Mouse (Mus musculus): Measurements from ENCODE around the gene Olfr573-ps1. TPM values are rescaled to one million over a fixed set of nuclear protein-coding genes. Genes with fewer than 3 reads are reported as not detected.

Olfr573-ps1 gene
- polyA plus RNA-seq, 1 experiment: not detected

DNA sequence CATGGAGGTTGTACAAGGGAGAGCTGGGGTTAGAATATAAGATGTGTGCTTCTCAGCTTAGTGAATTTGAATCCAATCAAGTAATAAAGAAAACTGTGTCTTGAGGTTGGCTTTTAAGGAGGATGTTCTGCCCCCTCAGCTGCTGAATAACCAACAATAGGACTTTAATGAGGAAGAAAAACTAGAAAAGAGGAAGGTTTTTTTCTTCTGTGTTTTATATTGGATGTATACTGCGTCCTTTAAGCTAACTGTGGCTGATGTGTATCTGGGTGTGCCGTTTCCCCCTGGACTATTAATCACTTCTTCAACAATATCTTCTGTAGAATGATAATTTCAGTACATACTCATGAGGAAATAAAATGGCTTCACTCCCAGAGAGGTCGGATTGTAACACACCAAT is 15.3 kb downstream of the Olfr573-ps1 start:
- no peaks in the 10 kb centered on the region for H3K79me2 ChIP-seq (ENCODE audit: control insufficient read depth, insufficient read depth)
- TF ChIP-seq CEBPB (IDR thresholded peaks at IDR 0.05; ENCODE audit: insufficient read depth, poor library complexity, severe bottlenecking): no peak
- no peak for TF ChIP-seq E2F4 (IDR thresholded peaks at IDR 0.05; ENCODE audit: insufficient read depth)
- no peak for TF ChIP-seq POLR2AphosphoS2 (IDR thresholded peaks at IDR 0.05; ENCODE audit: insufficient read length, low read depth)
- TF ChIP-seq TCF12 (IDR thresholded peaks at IDR 0.05; ENCODE audit: insufficient read depth, poor library complexity, severe bottlenecking): no peak
- TF ChIP-seq MAX (IDR thresholded peaks at IDR 0.05; ENCODE audit: low read depth): no peak
- TF ChIP-seq POLR2A (IDR thresholded peaks at IDR 0.05; ENCODE audit: insufficient read length, low read depth): no peak
- no peak for TF ChIP-seq REST (IDR thresholded peaks at IDR 0.05; ENCODE audit: insufficient read depth, insufficient read length)
- TF ChIP-seq MYOD1 (IDR thresholded peaks at IDR 0.05; ENCODE audit: control insufficient read depth in 1 of 3, insufficient read length in 2 of 3, low read depth in 2 of 3): no peak
- TF ChIP-seq MYOG (IDR thresholded peaks at IDR 0.05; ENCODE audit: control insufficient read depth in 1 of 3, insufficient read depth in 1 of 3, insufficient read length in 2 of 3, low read depth in 2 of 3): no peak
- no peak for TF ChIP-seq TCF3 (IDR thresholded peaks at IDR 0.05; ENCODE audit: insufficient read length, low read depth)
- no peak for TF ChIP-seq USF1 (IDR thresholded peaks at IDR 0.05; ENCODE audit: low read depth)
- TF ChIP-seq SRF (IDR thresholded peaks at IDR 0.05; ENCODE audit: control insufficient read depth, insufficient read length, low read depth): no peak

DNA sequence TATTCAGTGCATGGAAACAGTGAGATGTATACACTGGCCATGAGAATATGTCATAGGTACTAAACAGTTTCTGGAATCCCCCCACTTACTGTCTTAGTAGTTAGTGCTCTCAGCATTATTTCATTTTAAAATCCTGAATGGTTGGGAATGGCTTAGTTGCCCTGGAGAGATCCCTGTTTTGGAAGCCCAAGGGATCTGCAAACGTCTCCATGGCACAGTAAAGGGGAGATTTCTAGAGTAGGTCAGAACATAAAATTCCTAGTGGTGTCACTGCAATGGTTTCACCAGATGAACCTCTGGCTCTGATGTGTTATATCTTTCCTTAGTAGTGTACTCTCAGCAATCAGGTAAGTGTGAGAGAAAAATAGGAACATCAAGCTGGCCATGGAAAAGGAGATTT is 18.3 kb downstream of the Olfr573-ps1 start, which contains the start of gene Olfr572:
Gene Olfr572, plus strand, starts transcription at position 301 of the 400 bp plus-strand sequence.
- Histone ChIP-seq H3K27me3 (ENCODE audit: control insufficient read depth, insufficient read depth, insufficient read length) (no peaks in the 10 kb centered on the region), H3K4me3 (no peak within 1 kb of the TSS), H3K4me2 (ENCODE audit: low read depth) (no peak within 1 kb of the TSS), H3K36me3 (ENCODE audit: control insufficient read depth, insufficient read depth) (no peaks in the 10 kb centered on the region), H3ac (ENCODE audit: control insufficient read depth, insufficient read length) (no peak within 1 kb of the TSS), H3K79me2 (ENCODE audit: control insufficient read depth, insufficient read depth) (no peaks in the 10 kb centered on the region)
- no peak for TF ChIP-seq POLR2AphosphoS2 (IDR thresholded peaks at IDR 0.05; ENCODE audit: insufficient read length, low read depth)
- no peak for TF ChIP-seq MYOG (IDR thresholded peaks at IDR 0.05; ENCODE audit: control insufficient read depth in 1 of 3, insufficient read depth in 1 of 3, insufficient read length in 2 of 3, low read depth in 2 of 3)
- TF ChIP-seq USF1 (IDR thresholded peaks at IDR 0.05; ENCODE audit: low read depth): no peak
- TF ChIP-seq CEBPB (IDR thresholded peaks at IDR 0.05; ENCODE audit: insufficient read depth, poor library complexity, severe bottlenecking): no peak
- no peak for TF ChIP-seq SRF (IDR thresholded peaks at IDR 0.05; ENCODE audit: control insufficient read depth, insufficient read length, low read depth)
- no peak for TF ChIP-seq TCF3 (IDR thresholded peaks at IDR 0.05; ENCODE audit: insufficient read length, low read depth)

More for the DNA sequence above, 15.3 kb downstream of the Olfr573-ps1 start:
- Histone ChIP-seq H3ac (ENCODE audit: control insufficient read depth, insufficient read length) (no peak overlapping the region), H3K27me3 (ENCODE audit: control insufficient read depth, insufficient read depth, insufficient read length) (no peaks in the 10 kb centered on the region), H3K4me3 (no peak overlapping the region), H3K36me3 (ENCODE audit: control insufficient read depth, insufficient read depth) (no peaks in the 10 kb centered on the region), H3K4me2 (ENCODE audit: low read depth) (no peak overlapping the region)

DNA sequence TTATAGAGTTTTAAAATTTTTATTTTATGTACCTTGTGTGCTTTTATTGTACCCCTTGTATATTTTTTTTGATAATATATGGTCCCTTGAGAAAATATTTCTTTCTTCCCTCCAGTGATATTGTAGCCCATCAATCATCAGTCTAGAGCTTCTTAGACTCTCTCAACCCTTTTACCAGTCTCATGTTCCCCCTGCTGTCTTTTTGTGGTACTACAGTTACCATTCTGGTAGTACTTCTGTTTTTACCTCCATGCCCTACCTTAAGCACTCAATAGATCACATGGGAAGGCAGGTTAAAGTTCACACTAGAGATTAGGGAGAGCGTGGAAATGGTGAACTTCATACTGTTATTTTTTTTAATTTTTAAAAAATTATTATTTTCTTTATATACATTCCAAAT is 22.7 kb downstream of the Olfr573-ps1 start:
- H3K4me3 ChIP-seq: no peak overlapping the region
- TF ChIP-seq TCF3 (IDR thresholded peaks at IDR 0.05; ENCODE audit: insufficient read length, low read depth) (no peak), TCF12 (IDR thresholded peaks at IDR 0.05; ENCODE audit: insufficient read depth, poor library complexity, severe bottlenecking) (no peak)
- H3K27me3 ChIP-seq (ENCODE audit: control insufficient read depth, insufficient read depth, insufficient read length): no peaks in the 10 kb centered on the region
- no peak overlapping the region for H3K4me2 ChIP-seq (ENCODE audit: low read depth)
- H3K79me2 ChIP-seq (ENCODE audit: control insufficient read depth, insufficient read depth): no peaks in the 10 kb centered on the region
- H3K36me3 ChIP-seq (ENCODE audit: control insufficient read depth, insufficient read depth): no peaks in the 10 kb centered on the region
- H3ac ChIP-seq (ENCODE audit: control insufficient read depth, insufficient read length): no peak overlapping the region

DNA sequence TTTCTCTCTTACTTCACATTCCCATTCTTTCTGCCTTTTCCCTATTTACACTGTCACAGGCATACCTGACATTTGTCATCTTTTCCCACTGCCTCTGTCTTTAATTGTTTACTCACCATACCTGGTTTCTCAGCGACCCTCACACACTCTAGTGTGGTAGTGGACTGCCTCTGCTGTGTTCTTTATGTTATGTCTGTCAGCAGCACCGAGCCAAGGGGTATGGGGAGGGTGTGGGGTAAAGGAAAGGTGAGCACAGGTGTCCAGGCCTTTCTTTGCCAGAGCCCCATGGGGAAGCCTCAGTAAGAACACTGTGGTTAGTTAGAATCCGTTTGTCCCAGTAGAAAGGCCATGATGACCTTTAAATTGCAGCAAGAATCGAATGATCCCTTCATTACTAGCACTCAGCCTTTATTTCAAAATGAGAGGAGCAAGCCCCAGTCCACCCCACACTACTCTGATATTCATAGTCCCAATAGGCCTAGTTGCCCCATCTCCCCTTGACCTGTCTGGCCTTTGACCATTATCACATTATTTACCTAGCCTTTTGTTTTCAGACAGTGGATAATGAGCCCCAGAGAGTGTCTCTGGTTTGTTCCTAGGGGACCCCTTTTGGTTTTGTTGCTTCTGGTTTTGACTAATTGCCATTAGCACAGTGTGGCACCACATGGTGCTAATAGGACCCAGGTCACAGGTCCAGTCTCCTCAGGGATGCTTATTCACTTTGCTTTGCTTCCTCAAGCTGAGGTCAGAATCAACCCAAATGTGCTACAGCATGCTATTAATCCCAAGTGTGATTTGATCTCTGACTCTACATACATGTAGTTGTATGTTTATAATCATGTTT is 25.1 kb downstream of the Olfr573-ps1 start, which contains the start of gene Olfr571:
Gene Olfr571, minus strand, starts transcription at position 505 of the 844 bp plus-strand sequence.
- no peaks in the 10 kb centered on the region for H3K36me3 ChIP-seq (ENCODE audit: control insufficient read depth, insufficient read depth)
- H3K27me3 ChIP-seq (ENCODE audit: control insufficient read depth, insufficient read depth, insufficient read length): no peaks in the 10 kb centered on the region
- H3K4me2 ChIP-seq (ENCODE audit: low read depth): no peak within 1 kb of the TSS
- TF ChIP-seq TCF12 (IDR thresholded peaks at IDR 0.05; ENCODE audit: insufficient read depth, poor library complexity, severe bottlenecking) (no peak), CEBPB (IDR thresholded peaks at IDR 0.05; ENCODE audit: insufficient read depth, poor library complexity, severe bottlenecking) (no peak), MAX (IDR thresholded peaks at IDR 0.05; ENCODE audit: low read depth) (no peak), SRF (IDR thresholded peaks at IDR 0.05; ENCODE audit: control insufficient read depth, insufficient read length, low read depth) (no peak)
- H3ac ChIP-seq (ENCODE audit: control insufficient read depth, insufficient read length): no peak within 1 kb of the TSS
- no peaks in the 10 kb centered on the region for H3K79me2 ChIP-seq (ENCODE audit: control insufficient read depth, insufficient read depth)
- no peak within 1 kb of the TSS for H3K4me3 ChIP-seq

DNA sequence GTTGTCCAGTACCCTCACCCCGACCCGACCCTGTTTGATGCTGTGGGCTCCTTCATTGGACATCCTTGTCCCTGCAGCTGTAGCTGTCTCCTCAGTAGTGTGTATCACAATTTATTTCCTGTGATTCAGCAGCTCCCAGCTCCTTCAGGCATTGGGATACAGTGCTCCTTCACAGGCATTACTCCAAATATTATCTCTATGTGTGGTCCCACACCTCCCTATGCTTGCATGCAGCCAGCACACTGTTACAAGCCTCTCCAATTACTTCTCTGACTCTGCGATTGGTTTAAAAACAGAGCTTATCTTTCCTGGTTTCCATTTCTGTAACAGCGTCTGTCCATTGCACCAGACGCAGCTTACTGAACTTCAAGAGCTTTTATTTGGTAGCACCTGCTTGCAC is 26.0 kb downstream of the Olfr573-ps1 start:
- H3K27me3 ChIP-seq (ENCODE audit: control insufficient read depth, insufficient read depth, insufficient read length): no peaks in the 10 kb centered on the region
- no peak overlapping the region for H3K4me3 ChIP-seq
- TF ChIP-seq POLR2A (IDR thresholded peaks at IDR 0.05; ENCODE audit: insufficient read length, low read depth) (no peak), MAX (IDR thresholded peaks at IDR 0.05; ENCODE audit: low read depth) (no peak), TCF12 (IDR thresholded peaks at IDR 0.05; ENCODE audit: insufficient read depth, poor library complexity, severe bottlenecking) (no peak), E2F4 (IDR thresholded peaks at IDR 0.05; ENCODE audit: insufficient read depth) (no peak), MYOG (IDR thresholded peaks at IDR 0.05; ENCODE audit: control insufficient read depth in 1 of 3, insufficient read depth in 1 of 3, insufficient read length in 2 of 3, low read depth in 2 of 3) (no peak), POLR2AphosphoS2 (IDR thresholded peaks at IDR 0.05; ENCODE audit: insufficient read length, low read depth) (no peak), USF1 (IDR thresholded peaks at IDR 0.05; ENCODE audit: low read depth) (no peak), MYOD1 (IDR thresholded peaks at IDR 0.05; ENCODE audit: control insufficient read depth in 1 of 3, insufficient read length in 2 of 3, low read depth in 2 of 3) (no peak), CEBPB (IDR thresholded peaks at IDR 0.05; ENCODE audit: insufficient read depth, poor library complexity, severe bottlenecking) (no peak), SRF (IDR thresholded peaks at IDR 0.05; ENCODE audit: control insufficient read depth, insufficient read length, low read depth) (no peak), TCF3 (IDR thresholded peaks at IDR 0.05; ENCODE audit: insufficient read length, low read depth) (no peak), REST (IDR thresholded peaks at IDR 0.05; ENCODE audit: insufficient read depth, insufficient read length) (no peak)
- H3K79me2 ChIP-seq (ENCODE audit: control insufficient read depth, insufficient read depth): no peaks in the 10 kb centered on the region
- H3K36me3 ChIP-seq (ENCODE audit: control insufficient read depth, insufficient read depth): no peaks in the 10 kb centered on the region
- H3K4me2 ChIP-seq (ENCODE audit: low read depth): no peak overlapping the region
- no peak overlapping the region for H3ac ChIP-seq (ENCODE audit: control insufficient read depth, insufficient read length)
